Mouse (Mus musculus) lung, postnatal 25 days (tissue): Measurements from ENCODE around the gene Arhgap42.

Experiments
- DNase-seq: peaks from one replicate; pipeline ENCODE4 v3.0.0; 2022; ENCODE audit warnings: low spot score

The Arhgap42 gene

GRCm38 (mm10) chr9:9143102-9143501, 95.8 kb downstream of the Arhgap42 start:
- DNase-seq: no peak

DNA sequence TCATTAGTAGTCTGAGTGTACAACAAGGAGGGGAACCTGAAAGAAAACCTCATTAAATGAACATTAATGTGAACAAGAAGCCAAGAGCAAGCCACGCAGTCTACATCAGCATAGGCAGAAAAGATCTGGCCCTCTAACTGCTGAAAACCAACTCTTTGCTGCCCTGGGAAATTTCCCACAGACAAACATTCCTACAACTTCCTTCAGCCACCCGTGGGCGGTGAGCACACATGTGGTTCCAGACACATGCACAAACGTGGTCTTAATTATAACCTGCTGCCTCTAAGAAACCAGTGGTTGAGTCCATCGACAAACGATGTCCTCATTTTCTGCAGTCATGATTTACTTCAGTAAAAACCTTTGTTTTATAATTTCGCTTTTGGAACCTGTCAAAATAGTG, 96.3 kb downstream of the Arhgap42 start:
- no peak for DNase-seq

DNA sequence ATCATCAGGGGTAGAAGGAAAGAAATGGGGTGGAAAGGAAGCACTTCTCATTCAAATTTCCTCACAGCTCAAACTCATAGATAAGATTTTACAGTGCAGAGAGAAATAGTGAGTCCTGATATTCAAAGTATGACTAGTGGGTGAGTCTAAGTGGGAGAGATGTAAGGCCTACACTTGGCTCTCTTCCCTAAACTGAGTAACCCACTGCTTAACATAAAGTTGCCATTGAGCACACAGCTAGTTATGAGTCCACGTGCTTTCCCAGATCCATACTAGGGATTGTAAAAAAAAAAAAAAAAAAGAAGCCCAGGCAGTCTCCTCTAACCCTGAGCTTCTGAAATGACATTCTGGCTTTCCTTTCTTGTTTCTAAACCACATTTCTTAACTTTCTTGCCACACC, 96.8 kb downstream of the Arhgap42 start:
- no peak for DNase-seq

- DNase-seq: no peak
Measured at GRCm38 (mm10) chr9:9128996-9129694, 109.8 kb downstream of the Arhgap42 start.

DNA sequence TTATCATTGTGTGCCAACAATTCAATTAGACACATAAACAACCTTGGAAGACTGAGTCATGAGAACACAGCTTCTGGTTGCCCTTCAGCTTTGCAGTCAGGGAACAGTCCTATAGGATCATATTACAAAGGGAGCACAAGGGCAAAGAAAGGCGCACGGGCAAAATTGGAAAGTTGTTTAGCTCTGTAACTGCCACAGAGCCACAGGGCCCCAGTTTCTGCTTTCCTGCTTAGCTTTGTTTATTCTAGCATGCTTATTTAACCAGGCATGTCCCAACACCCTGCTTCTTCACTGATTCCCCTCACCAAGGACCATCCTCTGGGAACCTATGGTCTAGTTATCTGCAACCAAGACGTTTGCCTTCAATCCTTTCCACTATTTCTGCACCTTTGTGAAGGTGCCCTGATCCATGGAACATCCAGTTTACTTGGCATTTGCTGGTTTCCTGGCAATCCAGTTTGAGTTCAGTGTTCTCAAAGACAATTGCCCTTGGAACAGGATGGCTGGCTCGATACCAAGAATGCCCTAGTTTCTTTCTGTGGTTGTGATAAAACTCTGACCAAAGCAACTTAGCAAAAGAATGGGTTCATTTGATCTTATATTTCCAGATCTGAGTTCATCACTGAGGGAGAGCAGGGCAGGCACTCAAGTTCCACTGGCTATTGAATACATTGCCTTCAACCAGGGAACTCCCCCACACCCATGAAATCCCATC, 111.7 kb downstream of the Arhgap42 start:
- DNase-seq: no peak

DNA sequence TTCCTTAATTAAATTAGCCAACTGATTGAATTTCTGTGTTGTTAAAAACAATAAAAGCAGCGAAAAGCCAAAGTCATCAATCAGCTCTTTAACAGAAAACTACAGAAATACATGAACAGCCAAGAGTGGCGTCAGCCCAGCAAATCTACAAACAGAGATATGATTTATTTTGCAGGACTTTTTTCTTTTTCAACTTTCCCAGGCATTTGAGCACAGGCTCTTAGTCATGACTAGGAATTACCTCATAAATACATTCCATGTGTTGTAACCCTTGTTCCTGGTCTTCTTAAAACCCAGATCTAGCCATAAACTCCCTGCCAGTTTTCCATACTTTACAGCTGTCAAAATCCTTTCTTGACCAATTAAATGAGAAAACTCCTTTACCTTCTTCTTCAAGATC, 114.7 kb downstream of the Arhgap42 start:
- no peak for DNase-seq

DNA sequence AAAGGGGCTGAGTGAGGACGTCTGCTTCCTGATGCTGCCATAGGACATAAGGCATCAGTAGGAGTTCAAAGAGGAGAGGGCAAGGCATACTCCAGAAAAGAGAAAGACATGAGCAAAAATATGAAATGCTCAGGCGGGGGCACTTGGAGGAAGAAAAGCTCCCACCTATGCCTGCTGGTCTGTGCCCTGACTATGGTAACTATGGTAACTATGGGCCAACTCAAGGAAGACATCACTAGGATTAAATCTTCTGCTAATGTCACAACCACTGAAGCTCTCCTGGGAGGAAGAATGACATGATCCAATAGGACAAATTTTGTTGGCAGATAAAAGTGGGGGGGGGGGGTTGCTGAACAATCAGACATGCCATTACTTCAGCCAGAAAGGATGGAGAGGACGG, 124.6 kb downstream of the Arhgap42 start:
- DNase-seq: no peak

- no peak for DNase-seq
Measured at GRCm38 (mm10) chr9:9113847-9114246, 125.1 kb downstream of the Arhgap42 start.

DNA sequence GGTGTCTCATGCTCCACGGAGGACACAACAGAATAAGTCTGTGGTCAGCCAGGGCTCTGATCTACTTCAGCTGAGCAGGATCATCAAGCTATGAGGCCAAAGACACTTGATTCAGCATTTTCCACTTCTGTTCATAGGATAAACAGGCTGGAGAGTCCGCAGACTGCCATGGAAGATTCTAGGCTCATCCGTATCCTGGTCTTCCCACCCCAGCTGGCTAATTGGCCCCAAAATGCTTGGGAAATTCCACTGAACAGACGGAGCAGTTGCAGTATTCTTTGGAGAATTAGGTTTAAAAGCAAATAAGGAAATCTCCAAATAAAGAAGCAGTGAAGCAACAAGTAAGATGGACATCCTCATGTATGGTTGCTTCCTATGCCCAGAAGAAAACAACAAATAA, 126.0 kb downstream of the Arhgap42 start:
- no peak for DNase-seq

GRCm38 (mm10) chr9:9107697-9108096, 131.2 kb downstream of the Arhgap42 start:
- DNase-seq: no peak

DNA sequence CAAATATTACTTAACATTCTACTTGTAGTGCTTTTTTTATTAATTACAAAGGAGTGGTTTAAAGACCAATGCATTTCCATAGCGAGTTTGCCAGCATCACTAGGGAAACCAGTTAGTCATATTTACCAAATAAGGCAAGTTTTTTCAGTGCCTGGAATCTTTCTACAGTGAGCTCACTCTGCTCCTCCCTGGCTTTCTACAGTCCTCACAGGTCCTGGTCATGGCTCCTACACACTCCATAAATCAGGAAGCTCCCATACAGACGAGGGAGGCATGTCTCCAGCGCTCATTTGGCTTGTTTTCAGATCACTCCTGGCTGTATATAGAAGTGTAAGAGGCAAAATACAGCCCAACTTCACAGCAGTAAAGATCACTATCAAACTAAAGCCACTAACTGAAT, 134.1 kb downstream of the Arhgap42 start:
- no peak for DNase-seq

DNA sequence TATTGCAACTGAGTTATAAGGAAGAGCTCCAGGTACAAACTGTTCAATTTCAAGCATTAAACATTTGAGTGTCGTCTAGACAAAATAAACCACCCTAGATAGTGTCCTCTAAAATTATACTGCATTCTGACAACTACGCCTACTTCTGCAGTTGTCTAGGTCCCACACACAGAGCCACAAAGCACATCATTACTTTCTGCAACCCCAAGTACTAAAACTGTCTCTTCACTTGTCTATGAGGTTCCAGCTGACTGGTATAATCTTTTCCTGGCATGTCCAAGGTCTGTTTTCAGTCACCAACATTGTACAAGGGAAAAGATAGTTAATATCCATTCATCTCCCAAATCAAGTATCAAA, 136.8 kb downstream of the Arhgap42 start:
- no peak for DNase-seq

- DNase-seq: no peak
Measured at GRCm38 (mm10) chr9:9101482-9102157, 137.3 kb downstream of the Arhgap42 start.

GRCm38 (mm10) chr9:9101055-9101454, 137.8 kb downstream of the Arhgap42 start:
- no peak for DNase-seq

GRCm38 (mm10) chr9:9097835-9098234, 141.1 kb downstream of the Arhgap42 start:
- DNase-seq: no peak

- DNase-seq: no peak
Measured at GRCm38 (mm10) chr9:9096761-9097160, 142.1 kb downstream of the Arhgap42 start.

GRCm38 (mm10) chr9:9093096-9093495, 145.8 kb downstream of the Arhgap42 start:
- no peak for DNase-seq

GRCm38 (mm10) chr9:9083441-9083840, 155.5 kb downstream of the Arhgap42 start:
- DNase-seq: no peak

DNA sequence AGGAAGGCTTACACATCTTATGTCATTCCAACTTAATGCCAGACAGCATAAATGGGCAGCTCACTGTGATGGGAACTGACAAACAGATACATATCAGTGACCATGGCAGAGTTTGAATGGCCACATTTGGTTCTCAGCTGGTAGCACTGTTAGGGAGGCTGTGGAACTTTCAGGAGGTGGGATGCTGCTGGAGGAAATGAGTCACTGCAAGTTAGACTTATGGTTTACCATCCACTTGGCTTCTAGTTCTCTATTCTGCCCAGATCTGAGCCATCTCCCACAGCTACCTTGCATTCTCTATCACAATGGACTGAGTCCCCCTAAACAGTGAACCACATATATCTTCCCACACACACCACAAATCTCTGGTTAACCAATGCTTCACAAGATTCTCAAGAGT, 186.0 kb downstream of the Arhgap42 start:
- no peak for DNase-seq

- peak; percentile 18 for DNase-seq
Measured at GRCm38 (mm10) chr9:9051184-9051583, 187.7 kb downstream of the Arhgap42 start.

DNA sequence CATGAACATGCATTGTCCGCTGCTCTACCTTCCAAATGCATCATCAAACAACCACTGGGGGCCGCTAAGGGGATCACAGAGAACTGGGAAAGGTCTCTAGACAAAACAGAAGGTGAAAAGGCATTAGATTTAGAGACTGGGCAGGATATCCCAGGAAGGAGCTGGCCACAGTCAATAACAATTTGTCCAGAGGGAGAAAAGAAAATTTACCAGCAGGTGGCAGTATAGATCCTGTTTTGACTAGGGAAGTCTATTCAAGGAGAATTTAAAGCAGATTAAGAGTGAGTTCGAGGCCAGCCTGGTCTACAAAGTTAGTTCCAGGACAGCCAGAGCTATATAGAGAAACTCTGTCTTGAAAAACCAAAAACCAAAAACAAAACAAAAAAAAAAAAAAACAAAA, 189.7 kb downstream of the Arhgap42 start:
- peak; percentile 29 for DNase-seq

GRCm38 (mm10) chr9:9041009-9041408, 197.9 kb downstream of the Arhgap42 start:
- no peak for DNase-seq

GRCm38 (mm10) chr9:9037017-9037671, 201.8 kb downstream of the Arhgap42 start:
- DNase-seq: peak; percentile 24
